18 mouse cellular contexts compared by ENCODE assay signal in the genomic region with DNA sequence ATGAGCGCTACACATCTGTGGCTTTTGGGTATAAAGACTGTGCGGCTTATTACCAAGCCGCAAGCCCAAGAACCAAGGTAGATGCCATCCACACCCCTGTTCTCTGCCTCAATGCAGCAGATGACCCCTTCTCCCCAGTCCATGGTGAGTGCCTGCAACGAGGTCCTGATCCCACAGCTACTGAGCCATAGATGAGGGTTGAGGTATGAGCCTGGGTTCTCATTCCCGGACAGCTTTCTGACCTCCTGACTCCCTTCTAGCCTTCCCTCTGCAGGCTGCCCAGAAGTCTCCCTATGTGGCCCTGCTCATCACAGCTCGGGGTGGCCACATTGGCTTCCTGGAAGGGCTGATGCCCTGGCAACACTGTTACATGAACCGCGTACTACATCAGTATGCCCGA. TPM values are rescaled to one million over a fixed set of nuclear protein-coding genes. Genes with fewer than 3 reads are reported as not detected.
"Had no signal": no experiment of that assay in that cellular context is flagged by ENCODE, and none has a peak within 500 bp of the region (broad histone marks: within the 10 kb centered on the region; RNA-seq: fewer than 3 reads in every experiment).

No protein-coding gene starts in this region.

- H3K9ac ChIP-seq: lung, embryonic 14.5 days; midbrain, embryonic 12.5 days; neural tube, embryonic 12.5 days; stomach, embryonic 15.5 days had no signal

- ATAC-seq: midbrain, embryonic 16.5 days had no signal

- H3K9me3 ChIP-seq: midbrain, embryonic 10.5 days; midbrain, embryonic 12.5 days; neural tube, embryonic 12.5 days; stomach, embryonic 15.5 days had no signal

- H3K27me3 ChIP-seq: midbrain, embryonic 12.5 days; neural tube, embryonic 12.5 days; stomach, embryonic 15.5 days had no signal

- H3K4me3 ChIP-seq: midbrain, embryonic 10.5 days; midbrain, embryonic 12.5 days; neural tube, embryonic 12.5 days; stomach, embryonic 15.5 days had no signal

- H3K4me2 ChIP-seq: lung, embryonic 14.5 days; midbrain, embryonic 12.5 days; neural tube, embryonic 12.5 days; stomach, embryonic 15.5 days had no signal

- DNase-seq: lung, embryonic 14.5 days; lung, postnatal 10 days; lung, postnatal 4 days; midbrain, embryonic 14.5 days; right cerebral cortex, postnatal 14 days; thymus, adult 2 months; thymus, postnatal 25 days; thymus, postnatal 4 days had no signal

- H3K27ac ChIP-seq: midbrain, embryonic 10.5 days; midbrain, embryonic 12.5 days; neural tube, embryonic 12.5 days; stomach, embryonic 15.5 days; stomach, postnatal 0 days had no signal

RNA-seq across cellular contexts. Expression of gene Cgref1, which starts 9.2 kb away (rescaled TPM):
- total RNA-seq: megakaryocyte, adult 5-6 weeks; megakaryocyte-erythroid progenitor cell, adult 5-6 weeks had no signal

RNA-seq across cellular contexts. Expression of gene Tcf23, which starts 13.9 kb away (rescaled TPM):
- total RNA-seq: megakaryocyte, adult 5-6 weeks; megakaryocyte-erythroid progenitor cell, adult 5-6 weeks; neutrophil, adult 5-6 weeks had no signal
- polyA plus RNA-seq: midbrain, embryonic 12.5 days; midbrain, embryonic 16.5 days; neural tube, embryonic 12.5 days; neural tube, embryonic 14.5 days had no signal
